Mouse (Mus musculus) stomach, embryonic 16.5 days (tissue): ENCODE results near the gene Olfr685. TPM values are rescaled to one million over a fixed set of nuclear protein-coding genes. Genes with fewer than 3 reads are reported as not detected.

ENCODE experiments used
- ATAC-seq: fragments of 200-750 bp; cut with Nextera tagmentation; 2 replicates; pipeline ENCODE4 v1.8.0; 2017; ENCODE audit warnings: moderate number of reproducible peaks, moderate TSS enrichment; ENCODE audit not compliant: insufficient read depth, low FRiP score
- H3K27ac ChIP-seq: fragments of 300-500 bp; sonication (generic); 2 replicates; pipeline ENCODE4 v1.5.1; 2014; ENCODE audit warnings: low read length
- H3K27me3 ChIP-seq: fragments of 300-500 bp; sonication (generic); 2 replicates; pipeline ENCODE4 v1.6.1; 2014; ENCODE audit warnings: low read length, control low read depth, mixed read lengths; ENCODE audit not compliant: control insufficient read depth, insufficient read depth
- H3K36me3 ChIP-seq: fragments of 300-500 bp; sonication (generic); 2 replicates; pipeline ENCODE4 v1.6.1; 2014; ENCODE audit warnings: low read length; ENCODE audit not compliant: control insufficient read depth, insufficient read depth
- H3K4me1 ChIP-seq: fragments of 300-500 bp; sonication (generic); 2 replicates; pipeline ENCODE4 v1.6.1; 2014; ENCODE audit warnings: low read length, control low read depth, mixed read lengths; ENCODE audit not compliant: control insufficient read depth, insufficient read depth
- H3K4me2 ChIP-seq: fragments of 300-500 bp; sonication (generic); 2 replicates; pipeline ENCODE4 v1.6.1; 2014; ENCODE audit warnings: low read depth, low read length, mixed read lengths
- H3K4me3 ChIP-seq: fragments of 300-500 bp; sonication (generic); replicated peaks from 2 replicates; pipeline ENCODE4 v1.5.1; 2014; ENCODE audit warnings: mild to moderate bottlenecking, low read length
- H3K9ac ChIP-seq: fragments of 300-500 bp; sonication (generic); 2 replicates; pipeline ENCODE4 v1.6.1; 2014; ENCODE audit warnings: low read length
- H3K9me3 ChIP-seq: fragments of 300-500 bp; sonication (generic); replicated peaks from 2 replicates; pipeline ENCODE4 v1.6.1; 2016; ENCODE audit warnings: low read length, control low read depth; ENCODE audit not compliant: control insufficient read depth
- WGBS: fragments of 180-500 bp; shearing (Covaris S2); extraction: QIAGEN DNeasy Blood & Tissue Kit; methylation state at CpG from one replicate; pipeline ENCODE4 v1.1.7; 2014; 5-methylcytosine and 5-hydroxymethylcytosine counted together
- polyA plus RNA-seq: library from polyadenylated mRNA; unstranded; fragments of >200 nt; fragmentation: Nextera tagmentation; extraction: Ambion mirVana; gene quantifications from 2 replicates; pipeline ENCODE4 v1.2.1, GENCODE M21; 2015

Gene Olfr685
- not detected in 2 replicates for polyA plus RNA-seq

DNA sequence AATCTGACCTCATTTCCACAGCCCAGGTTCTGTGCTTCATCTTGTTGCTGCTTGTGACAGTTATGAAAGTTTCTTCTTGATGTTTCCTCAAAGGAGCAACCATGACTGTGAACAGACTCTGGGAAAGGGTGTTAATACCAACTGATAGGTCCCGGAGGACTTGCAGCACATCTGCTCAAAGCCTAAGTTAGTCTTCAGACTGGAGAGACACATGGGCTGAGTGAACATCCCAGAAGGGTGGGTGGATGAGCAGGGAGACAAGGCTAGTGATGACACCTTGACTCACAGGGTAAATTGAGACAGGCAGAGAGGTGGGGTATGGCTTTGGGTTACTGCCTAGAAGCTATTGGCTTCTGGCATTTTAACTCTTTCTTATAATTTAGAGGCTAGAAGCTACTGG lies at the start of gene Olfr685:
Gene Olfr685 (minus strand): TSS at position 101 of the 400 bp plus-strand sequence.
- no peak within 1 kb of the TSS for H3K4me3 ChIP-seq
- 77% methylated on average over 1 of the region's 1 CpGs for WGBS
- H3K4me2 ChIP-seq = no peak within 1 kb of the TSS
- no peaks in the 10 kb centered on the region for H3K9me3 ChIP-seq
- ATAC-seq = no peak
- H3K4me1 ChIP-seq = no peaks in the 10 kb centered on the region
- no peaks in the 10 kb centered on the region for H3K27me3 ChIP-seq
- H3K36me3 ChIP-seq = no peaks in the 10 kb centered on the region
- no peak within 1 kb of the TSS for H3K27ac ChIP-seq
- no peak within 1 kb of the TSS for H3K9ac ChIP-seq

DNA sequence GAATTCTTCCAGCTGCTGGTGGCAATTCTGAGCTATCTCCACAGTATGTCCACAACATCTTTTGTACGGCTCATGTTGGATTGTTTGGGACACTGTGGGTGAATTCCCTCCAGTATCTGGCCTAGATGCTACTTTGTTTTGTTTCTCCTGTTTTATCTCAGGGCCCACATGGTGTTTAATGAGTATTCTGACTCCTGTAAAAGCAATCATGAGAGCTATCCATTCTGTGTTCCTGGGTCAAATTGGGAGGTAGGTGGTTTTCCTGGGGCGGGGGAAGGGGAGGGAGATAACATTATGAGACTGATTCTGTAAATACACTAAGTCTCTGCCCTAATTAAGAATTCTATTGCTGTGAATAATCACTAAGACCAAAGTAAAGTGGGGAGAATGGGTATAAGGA lies 43.6 kb upstream of the Olfr685 start:
- no peak for ATAC-seq
- Histone ChIP-seq H3K27me3 (no peaks in the 10 kb centered on the region), H3K9ac (no peak overlapping the region), H3K4me2 (no peak overlapping the region), H3K36me3 (no peaks in the 10 kb centered on the region), H3K4me3 (no peak overlapping the region), H3K27ac (no peak overlapping the region), H3K9me3 (no peaks in the 10 kb centered on the region), H3K4me1 (no peaks in the 10 kb centered on the region)
- 71% methylated on average over 2 of the region's 2 CpGs for WGBS

DNA sequence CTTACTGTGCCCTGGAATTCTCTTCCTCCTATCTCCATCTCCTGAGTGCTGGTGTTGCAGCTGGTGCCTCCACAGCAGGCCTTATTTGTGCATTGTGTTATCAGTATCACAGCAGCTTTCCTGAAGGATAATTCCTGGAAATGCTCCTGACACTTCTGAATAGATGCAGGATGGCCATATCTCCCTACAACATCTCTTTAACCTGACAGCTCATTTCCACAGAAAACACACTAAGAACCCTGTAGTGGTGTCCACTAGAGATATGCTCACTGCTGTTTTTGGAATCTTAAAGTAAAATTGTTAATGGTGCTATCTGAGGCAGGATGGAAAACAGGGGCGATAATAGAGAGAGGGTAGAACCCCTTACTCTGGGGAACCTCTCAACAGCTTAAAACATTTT lies 42.3 kb upstream of the Olfr685 start:
- H3K36me3 ChIP-seq = no peaks in the 10 kb centered on the region
- H3K9ac ChIP-seq = no peak overlapping the region
- 88% methylated on average over 1 of the region's 1 CpGs for WGBS
- H3K4me3 ChIP-seq = no peak overlapping the region
- no peaks in the 10 kb centered on the region for H3K4me1 ChIP-seq
- H3K4me2 ChIP-seq = no peak overlapping the region
- ATAC-seq = no peak
- H3K27me3 ChIP-seq = no peaks in the 10 kb centered on the region
- H3K9me3 ChIP-seq = no peaks in the 10 kb centered on the region
- H3K27ac ChIP-seq = no peak overlapping the region

DNA sequence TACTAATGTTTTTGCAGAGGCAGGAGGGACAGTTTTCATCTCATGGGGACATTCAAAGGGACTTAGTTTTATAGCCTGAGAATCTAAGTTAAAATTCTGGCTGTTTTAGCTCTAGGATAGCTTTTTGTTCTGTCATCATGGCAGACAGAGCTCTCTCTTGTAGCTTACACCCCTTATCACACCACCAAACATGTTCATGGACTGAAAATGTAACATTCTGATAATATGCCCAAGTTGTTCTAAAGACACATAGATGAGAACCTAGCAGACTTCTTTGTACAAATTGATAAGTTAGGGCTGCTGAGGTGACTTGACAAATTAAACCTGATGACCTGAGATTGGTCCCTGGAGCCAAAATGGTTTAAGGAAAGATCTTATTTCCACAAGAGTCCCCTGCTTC lies 40.9 kb upstream of the Olfr685 start:
- no peak overlapping the region for H3K9ac ChIP-seq
- H3K4me2 ChIP-seq = no peak overlapping the region
- H3K36me3 ChIP-seq = no peaks in the 10 kb centered on the region
- no peaks in the 10 kb centered on the region for H3K27me3 ChIP-seq
- no peaks in the 10 kb centered on the region for H3K4me1 ChIP-seq
- ATAC-seq = no peak
- no peaks in the 10 kb centered on the region for H3K9me3 ChIP-seq
- no peak overlapping the region for H3K4me3 ChIP-seq
- H3K27ac ChIP-seq = no peak overlapping the region

DNA sequence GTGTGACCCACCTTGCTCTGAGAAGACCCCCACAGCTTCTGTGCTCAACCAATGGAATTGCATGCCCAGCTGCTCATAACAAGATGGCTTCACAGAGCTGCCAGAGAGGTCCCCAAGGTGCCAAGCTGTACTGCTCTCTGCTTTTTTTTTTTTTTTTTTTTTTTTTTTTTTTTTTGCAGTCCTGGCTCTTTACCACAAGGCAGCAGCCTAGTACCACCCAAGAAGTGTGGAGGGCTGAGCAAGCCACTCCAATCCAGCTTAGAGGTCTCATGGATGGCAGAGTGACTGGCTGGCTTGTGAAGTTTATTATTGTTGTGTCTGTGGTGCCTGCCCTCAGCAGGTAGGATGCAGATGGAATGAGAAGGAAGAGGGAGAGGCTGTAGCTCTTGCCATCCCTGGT lies 40.3 kb upstream of the Olfr685 start:
- Histone ChIP-seq H3K9me3 (no peaks in the 10 kb centered on the region), H3K27ac (no peak overlapping the region), H3K4me2 (no peak overlapping the region), H3K4me1 (no peaks in the 10 kb centered on the region), H3K36me3 (no peaks in the 10 kb centered on the region), H3K4me3 (no peak overlapping the region), H3K9ac (no peak overlapping the region), H3K27me3 (no peaks in the 10 kb centered on the region)
- ATAC-seq = no peak

DNA sequence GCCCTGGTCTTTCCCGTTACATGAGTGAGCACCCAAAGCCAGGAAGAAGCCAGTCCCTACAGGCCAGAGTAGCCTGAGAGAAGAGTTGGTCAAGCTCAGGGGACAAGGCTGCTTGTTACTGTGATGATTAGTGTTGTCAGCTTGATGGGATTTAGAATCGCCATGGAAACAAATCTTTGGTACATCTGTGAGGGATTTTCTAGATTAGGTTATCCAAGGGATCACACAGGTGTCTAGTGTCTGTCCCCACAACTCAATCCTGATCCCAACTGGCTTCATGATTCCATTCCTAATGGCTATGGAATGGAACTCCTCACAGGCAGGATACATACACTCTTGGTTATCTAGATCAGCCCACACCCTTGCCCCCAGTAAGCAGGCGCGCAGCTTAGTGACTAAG lies 32.5 kb upstream of the Olfr685 start:
- ATAC-seq = no peak
- H3K9me3 ChIP-seq = no peaks in the 10 kb centered on the region
- no peaks in the 10 kb centered on the region for H3K4me1 ChIP-seq

DNA sequence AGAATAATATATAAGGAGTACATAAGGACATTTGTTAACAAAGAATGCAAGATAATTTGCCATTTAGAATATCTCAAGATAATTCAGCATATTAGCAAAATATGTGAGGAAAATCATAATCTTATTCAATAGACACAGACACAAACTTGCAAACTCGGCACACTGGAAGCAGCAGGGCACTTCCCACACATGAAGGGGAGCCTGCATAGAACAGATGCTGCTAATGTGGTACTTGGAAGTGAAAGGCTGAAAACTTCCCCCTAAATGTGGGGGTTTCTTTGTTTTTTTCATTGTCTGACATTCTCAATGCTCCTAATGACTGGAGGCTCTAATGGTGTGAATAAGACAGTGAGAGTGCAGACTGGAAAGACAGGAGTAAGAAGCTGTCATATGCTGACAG lies 28.9 kb upstream of the Olfr685 start:
- Histone ChIP-seq H3K4me3 (no peak overlapping the region), H3K9ac (no peak overlapping the region), H3K36me3 (no peaks in the 10 kb centered on the region), H3K27ac (no peak overlapping the region), H3K4me1 (no peaks in the 10 kb centered on the region), H3K9me3 (no peaks in the 10 kb centered on the region), H3K27me3 (no peaks in the 10 kb centered on the region), H3K4me2 (no peak overlapping the region)
- WGBS = 50% methylated on average over 1 of the region's 1 CpGs
- ATAC-seq = no peak

More for the DNA sequence above, 32.5 kb upstream of the Olfr685 start:
- Histone ChIP-seq H3K27ac (no peak overlapping the region), H3K9ac (no peak overlapping the region), H3K36me3 (no peaks in the 10 kb centered on the region), H3K27me3 (no peaks in the 10 kb centered on the region), H3K4me3 (no peak overlapping the region), H3K4me2 (no peak overlapping the region)
- WGBS = 69% methylated on average over 4 of the region's 4 CpGs

DNA sequence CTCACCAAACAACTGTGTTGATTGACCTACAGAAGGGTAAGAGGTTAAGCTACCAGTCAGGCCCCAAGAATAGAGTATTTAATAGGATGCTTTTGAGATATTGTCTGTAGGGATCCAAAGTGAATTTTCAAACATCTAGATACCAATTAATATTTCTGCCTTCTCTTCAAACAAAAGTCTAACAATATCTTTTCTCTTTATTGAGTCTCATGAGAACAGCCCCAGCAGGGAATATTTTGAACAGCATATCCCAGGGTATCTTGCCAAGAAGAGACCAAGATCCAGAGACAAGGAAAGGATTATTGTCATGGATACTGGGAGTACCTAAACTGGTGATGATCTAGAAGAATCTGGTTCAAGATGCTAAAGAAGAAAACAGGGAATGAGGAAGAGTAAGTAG lies 21.6 kb upstream of the Olfr685 start, which contains the start of gene Olfr686:
Gene Olfr686 (minus strand): TSS at position 101 of the 400 bp plus-strand sequence.
- H3K9ac ChIP-seq = no peak within 1 kb of the TSS
- no peak within 1 kb of the TSS for H3K4me3 ChIP-seq
- no peaks in the 10 kb centered on the region for H3K4me1 ChIP-seq
- H3K4me2 ChIP-seq = no peak within 1 kb of the TSS
- H3K36me3 ChIP-seq = no peaks in the 10 kb centered on the region
- H3K9me3 ChIP-seq = no peaks in the 10 kb centered on the region
- ATAC-seq = no peak
- no peak within 1 kb of the TSS for H3K27ac ChIP-seq
- H3K27me3 ChIP-seq = no peaks in the 10 kb centered on the region

DNA sequence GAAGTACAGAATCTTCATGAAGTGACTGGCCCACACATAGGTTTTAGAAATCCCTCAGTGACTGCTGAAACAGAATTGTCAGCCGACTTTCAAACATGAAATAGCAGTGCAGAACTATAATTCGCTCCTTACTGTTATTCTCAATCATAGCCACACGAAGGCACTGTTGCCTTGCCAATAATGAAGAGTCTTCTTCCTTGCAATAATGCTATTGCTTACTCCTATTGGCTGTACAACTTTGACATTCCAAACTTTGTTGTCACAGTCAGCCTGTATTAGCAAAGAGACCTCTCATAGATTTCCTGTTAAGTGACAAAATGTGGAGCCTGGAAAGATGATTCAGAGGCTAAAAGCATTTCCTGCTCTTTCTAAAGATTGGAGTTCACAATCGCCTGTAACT lies 15.0 kb downstream of the Olfr685 start:
- H3K9ac ChIP-seq = no peak overlapping the region
- 42% methylated on average over 4 of the region's 4 CpGs for WGBS
- no peak overlapping the region for H3K4me2 ChIP-seq
- no peak overlapping the region for H3K27ac ChIP-seq
- no peak for ATAC-seq
- H3K4me1 ChIP-seq = no peaks in the 10 kb centered on the region
- H3K36me3 ChIP-seq = no peaks in the 10 kb centered on the region
- no peak overlapping the region for H3K4me3 ChIP-seq
- no peaks in the 10 kb centered on the region for H3K9me3 ChIP-seq
- no peaks in the 10 kb centered on the region for H3K27me3 ChIP-seq

DNA sequence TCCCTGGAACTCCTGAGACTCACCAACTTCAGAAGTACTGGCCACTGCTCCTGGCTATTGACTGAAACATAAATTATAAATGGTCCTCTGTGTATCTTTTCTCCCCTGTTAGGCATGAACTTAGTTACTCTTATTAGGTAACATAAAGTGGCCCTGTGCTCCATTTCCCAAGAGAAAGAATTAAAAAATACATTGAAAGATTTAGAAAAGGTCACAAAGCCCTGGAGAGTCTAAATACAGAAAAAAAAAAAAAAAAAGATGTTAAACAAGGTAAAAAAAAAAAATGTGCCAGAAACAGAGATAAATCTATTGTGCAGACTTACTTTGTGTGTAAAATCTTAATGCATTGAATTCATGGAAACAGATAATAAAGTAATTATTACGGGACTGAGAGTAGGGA lies 22.3 kb downstream of the Olfr685 start, which contains the start of gene Olfr684:
Gene Olfr684 (minus strand): TSS at position 101 of the 400 bp plus-strand sequence.
- 48% methylated on average over 1 of the region's 1 CpGs for whole genome bisulfite sequencing
- Histone ChIP-seq H3K9me3 (no peaks in the 10 kb centered on the region), H3K36me3 (no peaks in the 10 kb centered on the region), H3K4me1 (no peaks in the 10 kb centered on the region), H3K27me3 (no peaks in the 10 kb centered on the region), H3K4me2 (no peak within 1 kb of the TSS), H3K27ac (no peak within 1 kb of the TSS), H3K4me3 (no peak within 1 kb of the TSS), H3K9ac (no peak within 1 kb of the TSS)
- no peak for ATAC-seq
